Mouse (Mus musculus) cerebellum, adult 9-11 months (tissue): Measurements from ENCODE around the gene Gabarap.
A peak's percentile ranks its signal among the peaks of the same experiment; 100 is the strongest.
"Not testable (repeated sequence)": the region's sequence is repeated elsewhere in the genome, so short reads cannot be mapped to it uniquely, and the experiment has no call there.

Experiments used
- DNase-seq: peaks from one replicate; pipeline ENCODE4 v3.0.0; 2022

Gene Gabarap

GRCm38 (mm10) chr11:69990850-69991691 lies at the start of gene Gabarap:
Gene Gabarap, plus strand, starts transcription at chr11:69991143.
- peak; percentile 94 for DNase-seq

GRCm38 (mm10) chr11:69945216-69945615 lies 45.7 kb upstream of the Gabarap start:
- no peak for DNase-seq

GRCm38 (mm10) chr11:69945997-69946891 lies 44.7 kb upstream of the Gabarap start:
- DNase-seq: no peak

GRCm38 (mm10) chr11:69947337-69948065 lies 43.4 kb upstream of the Gabarap start:
- DNase-seq: no peak

- DNase-seq: peak; percentile 58
Measured at GRCm38 (mm10) chr11:69948066-69948762, 42.7 kb upstream of the Gabarap start, which contains the start of gene Slc2a4. Gene Slc2a4, minus strand, starts transcription at chr11:69948188.

GRCm38 (mm10) chr11:69948763-69949150 lies 42.2 kb upstream of the Gabarap start:
- peak; percentile 75 for DNase-seq

GRCm38 (mm10) chr11:69950807-69951459 lies 40.0 kb upstream of the Gabarap start:
- DNase-seq: no peak

GRCm38 (mm10) chr11:69952274-69952673 lies 38.7 kb upstream of the Gabarap start:
- DNase-seq: no peak

GRCm38 (mm10) chr11:69953267-69953915 lies 37.6 kb upstream of the Gabarap start:
- DNase-seq: no peak

GRCm38 (mm10) chr11:69955618-69956017 lies 35.3 kb upstream of the Gabarap start:
- not testable (repeated sequence) for DNase-seq

- DNase-seq: no peak
Measured at GRCm38 (mm10) chr11:69956218-69956617, 34.7 kb upstream of the Gabarap start.

- no peak for DNase-seq
Measured at GRCm38 (mm10) chr11:69960616-69961015, 30.3 kb upstream of the Gabarap start.

- no peak for DNase-seq
Measured at GRCm38 (mm10) chr11:69961841-69962240, 29.1 kb upstream of the Gabarap start.

GRCm38 (mm10) chr11:69964650-69965270 lies 26.2 kb upstream of the Gabarap start, which contains the start of gene Cldn7:
Gene Cldn7, plus strand, starts transcription at chr11:69964779.
- DNase-seq: no peak

GRCm38 (mm10) chr11:69965271-69966005 lies 25.5 kb upstream of the Gabarap start:
- DNase-seq: no peak

- DNase-seq: no peak
Measured at GRCm38 (mm10) chr11:69966006-69966859, 24.7 kb upstream of the Gabarap start.

GRCm38 (mm10) chr11:69966860-69967517 lies 24.0 kb upstream of the Gabarap start:
- no peak for DNase-seq

- DNase-seq: no peak
Measured at GRCm38 (mm10) chr11:69968793-69969192, 22.1 kb upstream of the Gabarap start.
